Mouse (Mus musculus) small intestine, adult 2 months (tissue): Measurements from ENCODE around the gene Kif24.

Experiments used
- CTCF ChIP-seq: fragments of 200-500 bp; IDR thresholded peaks from 2 replicates; pipeline ENCODE4 v1.5.1; 2012; ENCODE audit warnings: low read depth, mild to moderate bottlenecking, control low read depth, inconsistent platforms, low read length, moderate library complexity, mixed read lengths; ENCODE audit not compliant: insufficient replicate concordance, insufficient read length; ENCODE audit errors: extremely low read depth
- POLR2A ChIP-seq: fragments of 200-500 bp; IDR thresholded peaks from 2 replicates; pipeline ENCODE4 v1.6.1; 2012; ENCODE audit warnings: low read depth, mild to moderate bottlenecking, control low read depth, inconsistent platforms, low read length, moderate library complexity

DNA sequence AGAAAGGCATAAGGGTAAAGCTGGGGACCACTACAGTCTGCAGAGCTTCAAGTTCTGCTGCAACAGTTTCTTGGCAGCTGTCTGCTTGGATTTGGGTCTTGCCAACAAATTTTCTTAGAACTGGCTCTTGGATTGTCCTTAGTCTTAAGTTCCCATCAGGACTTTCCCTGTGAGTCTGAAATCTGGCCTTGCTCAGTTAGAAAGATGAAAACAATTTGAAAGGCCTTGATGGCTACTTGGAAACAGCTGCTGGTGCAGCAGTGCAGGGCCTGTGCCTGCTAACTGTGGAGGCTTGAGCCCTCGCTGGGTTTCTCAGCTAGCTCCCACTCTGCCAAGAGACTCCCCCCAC lies 14.7 kb upstream of the Kif24 start:
- TF ChIP-seq CTCF, result no peak
- TF ChIP-seq POLR2A, result no peak
